Mouse (Mus musculus): ENCODE results near the gene Fam222b. TPM values are rescaled to one million over a fixed set of nuclear protein-coding genes. Genes with fewer than 3 reads are reported as not detected.
A peak's percentile ranks its signal among the peaks of the same experiment; 100 is the strongest.

Fam222b gene
- polyA plus RNA-seq, 1 experiment from 2014 or later: 22.1 TPM

GRCm38 (mm10) chr11:78097077-78097476 lies 2.6 kb downstream of the Fam222b start:
- H3K9ac ChIP-seq: peak overlapping the region; percentile 56
- 0 out of 2 replicates have a peak overlapping the region, but pooled peaks have one; percentile 17 for H3K27ac ChIP-seq
- ATAC-seq: no peak
- WGBS: 38% methylated on average over 3 of the region's 3 CpGs
- no peaks in the 10 kb centered on the region for H3K9me3 ChIP-seq (replicated peaks)
- H3K4me3 ChIP-seq: peak overlapping the region; percentile 12
- H3K4me2 ChIP-seq: peak overlapping the region; percentile 51
- H3K27me3 ChIP-seq: no peaks in the 10 kb centered on the region
- H3K36me3 ChIP-seq (ENCODE audit: poor library complexity, severe bottlenecking): peaks cover 13% of the 10 kb centered on the region; the same call in 1 of the 2 replicates
- peaks cover 31% of the 10 kb centered on the region for H3K4me1 ChIP-seq

GRCm38 (mm10) chr11:78100746-78101145 lies 6.3 kb downstream of the Fam222b start:
- Histone ChIP-seq H3K9ac (no peak overlapping the region), H3K27ac (no peak overlapping the region), H3K9me3 (replicated peaks) (no peaks in the 10 kb centered on the region), H3K4me3 (no peak overlapping the region), H3K27me3 (no peaks in the 10 kb centered on the region), H3K4me2 (no peak overlapping the region), H3K36me3 (ENCODE audit: poor library complexity, severe bottlenecking) (peaks cover 13% of the 10 kb centered on the region; the same call in 1 of the 2 replicates), H3K4me1 (peaks cover 19% of the 10 kb centered on the region)
- no peak for ATAC-seq
- 91% methylated on average over 11 of the region's 11 CpGs for WGBS

GRCm38 (mm10) chr11:78102142-78102541 lies 7.7 kb downstream of the Fam222b start:
- H3K36me3 ChIP-seq (ENCODE audit: poor library complexity, severe bottlenecking): peaks cover 18% of the 10 kb centered on the region
- no peak for ATAC-seq
- no peaks in the 10 kb centered on the region for H3K9me3 ChIP-seq (replicated peaks)
- H3K27me3 ChIP-seq: no peaks in the 10 kb centered on the region
- no peak overlapping the region for H3K4me2 ChIP-seq
- H3K4me3 ChIP-seq: no peak overlapping the region
- no peak overlapping the region for H3K9ac ChIP-seq
- H3K4me1 ChIP-seq: peaks cover 7% of the 10 kb centered on the region
- H3K27ac ChIP-seq: no peak overlapping the region
- 93% methylated on average over 5 of the region's 5 CpGs for WGBS

- Histone ChIP-seq H3K4me2 (no peak overlapping the region), H3K27me3 (no peaks in the 10 kb centered on the region), H3K36me3 (ENCODE audit: poor library complexity, severe bottlenecking) (peaks cover 27% of the 10 kb centered on the region), H3K27ac (no peak overlapping the region), H3K4me1 (0 out of 2 replicates have a peak, but pooled peaks cover under 1% of the 10 kb centered on the region), H3K9me3 (replicated peaks) (no peaks in the 10 kb centered on the region), H3K9ac (no peak overlapping the region), H3K4me3 (no peak overlapping the region)
- WGBS: 72% methylated on average over 5 of the region's 5 CpGs
- ATAC-seq: no peak
Observed at GRCm38 (mm10) chr11:78102958-78103747, 8.7 kb downstream of the Fam222b start.

- no peak for ATAC-seq
- no peaks in the 10 kb centered on the region for H3K9me3 ChIP-seq (replicated peaks)
- no peak overlapping the region for H3K4me2 ChIP-seq
- H3K4me3 ChIP-seq: no peak overlapping the region
- 94% methylated on average over 5 of the region's 5 CpGs for WGBS
- H3K4me1 ChIP-seq: no peaks in the 10 kb centered on the region
- H3K36me3 ChIP-seq (ENCODE audit: poor library complexity, severe bottlenecking): peaks cover 26% of the 10 kb centered on the region
- no peak overlapping the region for H3K27ac ChIP-seq
- no peaks in the 10 kb centered on the region for H3K27me3 ChIP-seq
- no peak overlapping the region for H3K9ac ChIP-seq
Observed at GRCm38 (mm10) chr11:78104501-78104900, 10.0 kb downstream of the Fam222b start.

- Histone ChIP-seq H3K4me3 (no peak overlapping the region), H3K9ac (no peak overlapping the region), H3K4me2 (peak overlapping the region; percentile 73), H3K36me3 (ENCODE audit: poor library complexity, severe bottlenecking) (no peaks in the 10 kb centered on the region), H3K9me3 (replicated peaks) (no peaks in the 10 kb centered on the region), H3K27ac (peak overlapping the region; percentile 68), H3K27me3 (no peaks in the 10 kb centered on the region), H3K4me1 (peaks cover 46% of the 10 kb centered on the region)
- ATAC-seq: no peak; the same call in 1 of the 2 replicates
- WGBS: 34% methylated on average over 2 of the region's 2 CpGs
Observed at GRCm38 (mm10) chr11:78113616-78114015, 19.2 kb downstream of the Fam222b start.

GRCm38 (mm10) chr11:78114676-78115366 lies 20.4 kb downstream of the Fam222b start:
- H3K4me1 ChIP-seq: peaks cover 50% of the 10 kb centered on the region
- H3K4me2 ChIP-seq: peak overlapping the region; percentile 73
- no peaks in the 10 kb centered on the region for H3K36me3 ChIP-seq (ENCODE audit: poor library complexity, severe bottlenecking)
- H3K27ac ChIP-seq: peak overlapping the region; percentile 89
- H3K9ac ChIP-seq: peak overlapping the region; percentile 88
- H3K27me3 ChIP-seq: no peaks in the 10 kb centered on the region
- no peaks in the 10 kb centered on the region for H3K9me3 ChIP-seq (replicated peaks)
- 10% methylated on average over 19 of the region's 19 CpGs for WGBS
- H3K4me3 ChIP-seq: peak overlapping the region; percentile 80
- no peak for ATAC-seq

- peak; percentile 99 for ATAC-seq
- H3K4me2 ChIP-seq: peak overlapping the region; percentile 73
Observed at GRCm38 (mm10) chr11:78115367-78116145, 21.1 kb downstream of the Fam222b start.

GRCm38 (mm10) chr11:78116146-78116410 lies 21.6 kb downstream of the Fam222b start:
- Histone ChIP-seq H3K36me3 (ENCODE audit: poor library complexity, severe bottlenecking) (no peaks in the 10 kb centered on the region), H3K9me3 (replicated peaks) (no peaks in the 10 kb centered on the region), H3K27ac (peak overlapping the region; percentile 93), H3K27me3 (no peaks in the 10 kb centered on the region), H3K4me1 (peaks cover 58% of the 10 kb centered on the region), H3K4me3 (peak overlapping the region; percentile 80), H3K9ac (peak overlapping the region; percentile 88), H3K4me2 (peak overlapping the region; percentile 73)
- no peak for ATAC-seq
- 2% methylated on average over 5 of the region's 5 CpGs for WGBS

More at GRCm38 (mm10) chr11:78115367-78116145, 21.1 kb downstream of the Fam222b start:
- no peaks in the 10 kb centered on the region for H3K27me3 ChIP-seq
- peaks cover 54% of the 10 kb centered on the region for H3K4me1 ChIP-seq
- H3K36me3 ChIP-seq (ENCODE audit: poor library complexity, severe bottlenecking): no peaks in the 10 kb centered on the region
- WGBS: 0% methylated on average over 35 of the region's 37 CpGs
- H3K4me3 ChIP-seq: peak overlapping the region; percentile 80
- peak overlapping the region; percentile 88 for H3K9ac ChIP-seq
- no peaks in the 10 kb centered on the region for H3K9me3 ChIP-seq (replicated peaks)
- peak overlapping the region; percentile 93 for H3K27ac ChIP-seq

- no peak overlapping the region for H3K4me3 ChIP-seq
- no peak for ATAC-seq
- no peak overlapping the region for H3K27ac ChIP-seq
- H3K27me3 ChIP-seq: no peaks in the 10 kb centered on the region
- H3K4me1 ChIP-seq: peaks cover 55% of the 10 kb centered on the region
- H3K36me3 ChIP-seq (ENCODE audit: poor library complexity, severe bottlenecking): no peaks in the 10 kb centered on the region
- no peak overlapping the region for H3K9ac ChIP-seq
- H3K9me3 ChIP-seq (replicated peaks): no peaks in the 10 kb centered on the region
- no peak overlapping the region for H3K4me2 ChIP-seq
Observed at GRCm38 (mm10) chr11:78118467-78118866, 24.0 kb downstream of the Fam222b start.

- H3K4me2 ChIP-seq: no peak overlapping the region
- H3K27ac ChIP-seq: no peak overlapping the region
- ATAC-seq: no peak
- no peak overlapping the region for H3K4me3 ChIP-seq
- peaks cover 41% of the 10 kb centered on the region for H3K4me1 ChIP-seq
- no peaks in the 10 kb centered on the region for H3K27me3 ChIP-seq
- WGBS: 88% methylated on average over 8 of the region's 8 CpGs
- no peaks in the 10 kb centered on the region for H3K9me3 ChIP-seq (replicated peaks)
- no peak overlapping the region for H3K9ac ChIP-seq
- no peaks in the 10 kb centered on the region for H3K36me3 ChIP-seq (ENCODE audit: poor library complexity, severe bottlenecking)
Observed at GRCm38 (mm10) chr11:78119898-78120297, 25.4 kb downstream of the Fam222b start.

- no peaks in the 10 kb centered on the region for H3K9me3 ChIP-seq (replicated peaks)
- no peak overlapping the region for H3K4me3 ChIP-seq
- H3K4me2 ChIP-seq: no peak overlapping the region
- no peaks in the 10 kb centered on the region for H3K27me3 ChIP-seq
- no peak overlapping the region for H3K9ac ChIP-seq
- H3K36me3 ChIP-seq (ENCODE audit: poor library complexity, severe bottlenecking): no peaks in the 10 kb centered on the region
- H3K4me1 ChIP-seq: peaks cover 40% of the 10 kb centered on the region
- 51% methylated on average over 5 of the region's 5 CpGs for WGBS
- ATAC-seq: no peak
- no peak overlapping the region for H3K27ac ChIP-seq
Observed at GRCm38 (mm10) chr11:78121176-78121575, 26.7 kb downstream of the Fam222b start.
